Mouse (Mus musculus) bone marrow, adult 2 months (tissue): ENCODE measurements around the gene Ube2q2. TPM values are rescaled to one million over a fixed set of nuclear protein-coding genes. Genes with fewer than 3 reads are reported as not detected.
A peak's percentile ranks its signal among the peaks of the same experiment; 100 is the strongest.

Source experiments
- H3K27ac ChIP-seq: fragments of 200-500 bp; 2 replicates; pipeline ENCODE4 v1.5.1; 2012; ENCODE audit warnings: low read depth, mild to moderate bottlenecking, control low read depth, inconsistent platforms, low read length; ENCODE audit not compliant: control insufficient read depth, poor library complexity, insufficient read depth
- H3K4me1 ChIP-seq: fragments of 200-500 bp; 2 replicates; pipeline ENCODE4 v1.6.1; 2011; ENCODE audit warnings: low read length; ENCODE audit not compliant: control insufficient read depth, insufficient read depth
- H3K4me3 ChIP-seq: fragments of 200-500 bp; replicated peaks from 2 replicates; pipeline ENCODE3; 2011; ENCODE audit warnings: mild to moderate bottlenecking, low read depth, low read length, control low read depth; ENCODE audit not compliant: control insufficient read depth
- CTCF ChIP-seq: fragments of 200-500 bp; IDR thresholded peaks from 2 replicates; pipeline ENCODE4 v1.5.1; 2011; ENCODE audit warnings: low read length, control low read depth; ENCODE audit not compliant: control insufficient read depth, insufficient read depth
- POLR2A ChIP-seq: fragments of 200-500 bp; IDR thresholded peaks from 2 replicates; pipeline ENCODE4 v1.6.1; 2011; ENCODE audit warnings: low read depth, mild to moderate bottlenecking, control low read depth, low read length, borderline replicate concordance; ENCODE audit not compliant: control insufficient read depth
- WGBS: fragments of 180-500 bp; shearing (Covaris S2); methylation state at CpG from one replicate; pipeline ENCODE4 v1.1.7; 2018; 5-methylcytosine and 5-hydroxymethylcytosine counted together
- polyA plus RNA-seq: library from polyadenylated mRNA; stranded (reverse); fragments of >200 nt; gene quantifications from 2 replicates; pipeline ENCODE4 v1.2.4, GENCODE M21; 2011; ENCODE audit warnings: low replicate concordance; ENCODE audit not compliant: missing spikeins, insufficient read depth, insufficient read length

Gene Ube2q2
- polyA plus RNA-seq, 1 experiment = 9.0 TPM

- TF ChIP-seq CTCF (no peak), POLR2A (no peak)
- Histone ChIP-seq H3K4me1 (no peaks in the 10 kb centered on the region), H3K4me3 (no peak overlapping the region), H3K27ac (no peak overlapping the region)
- WGBS = 90% methylated on average over 2 of the region's 2 CpGs
These were observed 50.7 kb downstream of the Ube2q2 start for GRCm38 (mm10) chr9:55199348-55199747.

- 8% methylated on average over 2 of the region's 2 CpGs for WGBS
- Histone ChIP-seq H3K27ac (peak overlapping the region; percentile 76; the same call in 1 of the 2 replicates), H3K4me3 (peak overlapping the region; percentile 73), H3K4me1 (no peaks in the 10 kb centered on the region)
- no peak for TF ChIP-seq CTCF
- TF ChIP-seq POLR2A = no peak
These were observed 59.8 kb downstream of the Ube2q2 start for GRCm38 (mm10) chr9:55208458-55208789.

- peak within 1 kb of the TSS; percentile 73 for H3K4me3 ChIP-seq
- WGBS = under 1% methylated on average over 65 of the region's 65 CpGs
- peak within 1 kb of the TSS; percentile 76 for H3K27ac ChIP-seq
- H3K4me1 ChIP-seq = no peaks in the 10 kb centered on the region
- TF ChIP-seq CTCF (0 out of 2 replicates have a peak, but pooled peaks have one; percentile 0), POLR2A (peak; percentile 72; the same call in 1 of the 2 replicates)
These were observed 60.3 kb downstream of the Ube2q2 start, which contains the start of gene Fbxo22 for GRCm38 (mm10) chr9:55208790-55209481. Fbxo22 (plus strand) TSS chr9:55208925.

- Histone ChIP-seq H3K4me1 (no peaks in the 10 kb centered on the region; the same call in 1 of the 2 replicates), H3K27ac (no peak overlapping the region), H3K4me3 (no peak overlapping the region)
- WGBS = 83% methylated on average over 4 of the region's 4 CpGs
- TF ChIP-seq CTCF (no peak), POLR2A (no peak)
These were observed 63.0 kb downstream of the Ube2q2 start for GRCm38 (mm10) chr9:55211611-55212010.

- Histone ChIP-seq H3K4me1 (no peaks in the 10 kb centered on the region; the same call in 1 of the 2 replicates), H3K27ac (no peak overlapping the region), H3K4me3 (no peak overlapping the region)
- TF ChIP-seq CTCF (no peak), POLR2A (no peak)
- WGBS = 91% methylated on average over 1 of the region's 1 CpGs
These were observed 64.7 kb downstream of the Ube2q2 start for GRCm38 (mm10) chr9:55213396-55213795.

- Histone ChIP-seq H3K4me1 (no peaks in the 10 kb centered on the region; the same call in 1 of the 2 replicates), H3K4me3 (no peak overlapping the region), H3K27ac (no peak overlapping the region)
- 88% methylated on average over 3 of the region's 3 CpGs for WGBS
- no peak for TF ChIP-seq POLR2A
- TF ChIP-seq CTCF = no peak
These were observed 66.4 kb downstream of the Ube2q2 start for GRCm38 (mm10) chr9:55215056-55215455.

- WGBS = 71% methylated on average over 3 of the region's 3 CpGs
- Histone ChIP-seq H3K4me1 (no peaks in the 10 kb centered on the region; the same call in 1 of the 2 replicates), H3K27ac (no peak overlapping the region), H3K4me3 (no peak overlapping the region)
- no peak for TF ChIP-seq POLR2A
- no peak for TF ChIP-seq CTCF
These were observed 67.0 kb downstream of the Ube2q2 start for GRCm38 (mm10) chr9:55215648-55216047.

- H3K4me3 ChIP-seq = no peak overlapping the region
- no peak for TF ChIP-seq POLR2A
- no peaks in the 10 kb centered on the region; the same call in 1 of the 2 replicates for H3K4me1 ChIP-seq
- no peak overlapping the region for H3K27ac ChIP-seq
- WGBS = 78% methylated on average over 2 of the region's 2 CpGs
These were observed 67.4 kb downstream of the Ube2q2 start for GRCm38 (mm10) chr9:55216078-55216477.
